ENCODE assay signal across 8 mouse cellular contexts in the genomic region with DNA sequence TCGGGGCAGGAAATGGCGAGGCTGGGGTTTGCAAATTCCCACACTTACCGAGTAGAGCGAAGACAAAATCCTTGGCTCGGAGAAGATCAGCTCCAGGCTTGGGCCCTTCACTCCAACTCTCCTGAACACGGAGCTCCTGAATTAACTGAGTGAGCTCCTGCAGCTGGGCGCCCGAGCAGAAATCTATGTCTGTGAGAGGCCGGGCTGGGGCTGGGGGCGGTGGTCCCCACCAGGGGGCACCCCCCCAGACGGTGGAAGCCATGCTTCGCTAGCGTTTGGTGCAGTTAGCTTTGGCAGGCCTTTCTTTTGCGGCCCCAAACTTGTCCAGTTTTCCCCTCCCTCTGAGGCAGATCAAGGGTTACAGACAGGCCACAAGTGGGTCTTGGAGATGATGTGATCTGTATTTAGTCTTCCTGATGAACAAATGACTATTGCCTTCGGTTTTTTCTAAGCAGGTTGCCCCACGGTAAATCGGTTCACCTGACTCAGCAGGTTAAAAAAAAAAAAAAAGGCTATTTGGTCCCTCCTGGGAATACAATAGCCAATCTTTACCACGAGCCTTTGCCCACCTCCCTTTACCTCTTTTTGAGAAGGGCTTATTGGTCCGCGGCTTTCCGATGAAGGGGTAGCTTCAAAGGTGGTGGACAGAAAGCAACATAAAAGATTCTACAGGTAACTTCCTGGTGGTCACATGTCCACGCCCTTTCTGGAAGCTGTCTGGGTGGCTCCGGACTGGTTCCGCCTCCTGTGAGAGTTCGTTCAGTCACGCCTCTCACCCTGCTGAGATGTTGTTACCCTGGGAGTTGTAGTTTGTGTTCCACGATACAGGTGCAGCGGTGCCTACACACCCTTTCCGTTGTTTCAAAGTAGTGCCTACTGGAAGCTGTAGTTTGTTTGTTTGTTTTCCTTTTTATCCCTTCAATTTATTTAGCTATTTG. TPM values are rescaled to one million over a fixed set of nuclear protein-coding genes. Genes with fewer than 3 reads are reported as not detected.
DNase-seq lines count a peak whose midpoint lies in the region; ATAC-seq and TF ChIP-seq lines count a peak whose summit lies in the region.

Tmem102 (minus strand) TSS at position 653 of the 938 bp plus-strand sequence.

- no peak within 1 kb of the TSS for H3K27ac ChIP-seq in hindbrain, postnatal 0 days
- H3K27ac ChIP-seq in liver, embryonic 14.5 days, result no peak within 1 kb of the TSS
- no peak within 1 kb of the TSS; the same call in 1 of the 2 replicates for H3K27ac ChIP-seq in stomach, embryonic 14.5 days (ENCODE audit: low read length)

- H3K27me3 ChIP-seq in hindbrain, postnatal 0 days (ENCODE audit: insufficient read depth, low read length), result peaks cover 20% of the 10 kb centered on the region
- H3K27me3 ChIP-seq in liver, embryonic 14.5 days (ENCODE audit: control insufficient read depth, insufficient read depth, low read length), result peaks cover 65% of the 10 kb centered on the region
- H3K27me3 ChIP-seq in stomach, embryonic 14.5 days (ENCODE audit: control insufficient read depth, insufficient read depth, low read length), result peaks cover 3% of the 10 kb centered on the region; the same call in 1 of the 2 replicates

- no peak for TF ChIP-seq EP300 in liver, embryonic 14.5 days (IDR thresholded peaks at IDR 0.05; ENCODE audit: low read depth)

- no peak for TF ChIP-seq CTCF in hindbrain, postnatal 0 days (IDR thresholded peaks at IDR 0.05; ENCODE audit: low read depth)
- TF ChIP-seq CTCF in liver, embryonic 14.5 days (IDR thresholded peaks at IDR 0.05; ENCODE audit: low read depth), result no peak

- DNase-seq in urinary bladder, adult 2 months (ENCODE audit: low spot score), result no peak
- no peak for DNase-seq in urinary bladder, postnatal 4 days (ENCODE audit: low spot score in 2 of 2)
- DNase-seq in hindbrain, postnatal 0 days (ENCODE audit: low spot score), result no peak
- DNase-seq in liver, embryonic 14.5 days (ENCODE audit: low read depth in 3 of 3, low spot score in 3 of 3), result no peak
- no peak for DNase-seq in retina, postnatal 1 day
- no peak for DNase-seq in cerebellum, adult 9-11 months
- DNase-seq in left cerebral cortex, postnatal 4 days, result no peak

- H3K36me3 ChIP-seq in hindbrain, postnatal 0 days (ENCODE audit: insufficient read depth, low read length), result no peaks in the 10 kb centered on the region
- H3K36me3 ChIP-seq in liver, embryonic 14.5 days (replicated peaks; ENCODE audit: control insufficient read depth, insufficient read depth, low read depth), result no peaks in the 10 kb centered on the region
- no peaks in the 10 kb centered on the region for H3K36me3 ChIP-seq in stomach, embryonic 14.5 days (ENCODE audit: control insufficient read depth, insufficient read depth, low read length)

- ATAC-seq in hindbrain, postnatal 0 days, result no peak
- ATAC-seq in liver, embryonic 14.5 days (ENCODE audit: insufficient read depth), result no peak
- peak; percentile 48; the same call in 1 of the 2 replicates for ATAC-seq in stomach, embryonic 14.5 days (ENCODE audit: insufficient number of reproducible peaks, insufficient read depth, low FRiP score, low read depth)

- peak within 1 kb of the TSS; percentile 9; the same call in 1 of the 2 replicates for H3K9ac ChIP-seq in hindbrain, postnatal 0 days (replicated peaks; ENCODE audit: low read length)
- no peak within 1 kb of the TSS for H3K9ac ChIP-seq in liver, embryonic 14.5 days (replicated peaks)
- H3K9ac ChIP-seq in stomach, embryonic 14.5 days (replicated peaks; ENCODE audit: low read depth, low read length), result no peak within 1 kb of the TSS; the same call in 1 of the 2 replicates

- H3K4me3 ChIP-seq in hindbrain, postnatal 0 days (ENCODE audit: low read length), result 0 out of 2 replicates have a peak within 1 kb of the TSS, but pooled peaks have one; percentile 2
- 0 out of 4 replicates have a peak within 1 kb of the TSS, but pooled peaks of 1 of the 2 experiments have one; percentile 14 for H3K4me3 ChIP-seq in liver, embryonic 14.5 days (ENCODE audit: insufficient read depth in 1 of 2, low read depth in 2 of 2, low read length in 2 of 2)
- peak within 1 kb of the TSS; percentile 57 for H3K4me3 ChIP-seq in stomach, embryonic 14.5 days (ENCODE audit: low read depth, low read length)

- H3K4me2 ChIP-seq in hindbrain, postnatal 0 days (ENCODE audit: low read depth, low read length), result peak within 1 kb of the TSS; percentile 95
- peak within 1 kb of the TSS; percentile 65 for H3K4me2 ChIP-seq in liver, embryonic 14.5 days (ENCODE audit: low read depth)
- peak within 1 kb of the TSS; percentile 99 for H3K4me2 ChIP-seq in stomach, embryonic 14.5 days (replicated peaks; ENCODE audit: low read depth, low read length)

- WGBS in hindbrain, postnatal 0 days, result 9% methylated on average over 29 of the region's 29 CpGs
- 21% methylated on average over 29 of the region's 29 CpGs for WGBS in liver, embryonic 14.5 days (ENCODE audit: insufficient replicate concordance)
- 12% methylated on average over 29 of the region's 29 CpGs for WGBS in stomach, embryonic 14.5 days

- intact Hi-C loops in left cerebral cortex, postnatal 4 days (cut with DNase I), result loop anchor here (5.0 kb wide), 2 partner anchors 32 to 43 kb away; partner anchors contain the start of genes Nlgn2, Slc35g3 and Tmem256

- H3K4me1 ChIP-seq in hindbrain, postnatal 0 days (ENCODE audit: insufficient read depth, low read length), result peaks cover 20% of the 10 kb centered on the region
- H3K4me1 ChIP-seq in liver, embryonic 14.5 days (replicated peaks; ENCODE audit: control insufficient read depth in 2 of 2, insufficient read depth in 2 of 2, low read length in 1 of 2), result no peaks in the 10 kb centered on the region; a peak in 2 of 4 replicates
- peaks cover 34% of the 10 kb centered on the region for H3K4me1 ChIP-seq in stomach, embryonic 14.5 days (ENCODE audit: control insufficient read depth, insufficient read depth, low read length)

- no peaks in the 10 kb centered on the region for H3K9me3 ChIP-seq in hindbrain, postnatal 0 days (ENCODE audit: low read length)
- H3K9me3 ChIP-seq in liver, embryonic 14.5 days (ENCODE audit: control insufficient read depth, low read length), result no peaks in the 10 kb centered on the region
- H3K9me3 ChIP-seq in stomach, embryonic 14.5 days (ENCODE audit: control insufficient read depth, low read depth, low read length), result no peaks in the 10 kb centered on the region

RNA-seq across cellular contexts. Expression of gene Tmem102, which starts in this region (rescaled TPM):
- polyA plus RNA-seq in urinary bladder, adult 2 months (2012; rRNA removed), result 11.5 and 13.2 TPM in 2 replicates
- 0.16 and 0.72 TPM in 2 replicates for total RNA-seq in hindbrain, postnatal 0 days (2014; rRNA removed)
- polyA plus RNA-seq in hindbrain, postnatal 0 days (2015; fragmentation: Nextera tagmentation; extraction: Ambion mirVana), result 1.1 and 1.5 TPM in 2 replicates
- 0.25 TPM in 2 replicates for polyA plus RNA-seq in liver, embryonic 14.5 days (2012; rRNA removed)
- polyA plus RNA-seq in liver, embryonic 14.5 days (2014; fragmentation: Nextera tagmentation; extraction: Ambion mirVana), result 0.57 and 0.80 TPM in 2 replicates
- polyA plus RNA-seq in stomach, embryonic 14.5 days (2014; fragmentation: Nextera tagmentation; extraction: Ambion mirVana), result 12.2 and 15.0 TPM in 2 replicates
- not detected for total RNA-seq in left cerebral cortex, postnatal 4 days (2021)
